Mouse (Mus musculus) embryonic stem cell, embryonic (primary cell): ENCODE data around the gene Gm20503.

Source experiments
- CTCF ChIA-PET, 4 experiments: fragments of 300-600 bp in 2 of 4; fragments of 350-600 bp in 2 of 4; sonication (Branson Sonifier 250); formaldehyde crosslinking; loops; one replicate each; lab custom pipeline; 2022; ENCODE audit warnings: inconsistent platforms in 2 of 4; lab: Charles Lee
- POLR2A ChIA-PET, 4 experiments: fragments of 300-600 bp in 2 of 4; fragments of 350-600 bp in 2 of 4; sonication (Branson Sonifier 250); formaldehyde crosslinking; loops; one replicate each; lab custom pipeline; 2022; ENCODE audit warnings: antibody characterized with exemption in 4 of 4, inconsistent platforms in 1 of 4; lab: Charles Lee

Gene Gm20503

DNA sequence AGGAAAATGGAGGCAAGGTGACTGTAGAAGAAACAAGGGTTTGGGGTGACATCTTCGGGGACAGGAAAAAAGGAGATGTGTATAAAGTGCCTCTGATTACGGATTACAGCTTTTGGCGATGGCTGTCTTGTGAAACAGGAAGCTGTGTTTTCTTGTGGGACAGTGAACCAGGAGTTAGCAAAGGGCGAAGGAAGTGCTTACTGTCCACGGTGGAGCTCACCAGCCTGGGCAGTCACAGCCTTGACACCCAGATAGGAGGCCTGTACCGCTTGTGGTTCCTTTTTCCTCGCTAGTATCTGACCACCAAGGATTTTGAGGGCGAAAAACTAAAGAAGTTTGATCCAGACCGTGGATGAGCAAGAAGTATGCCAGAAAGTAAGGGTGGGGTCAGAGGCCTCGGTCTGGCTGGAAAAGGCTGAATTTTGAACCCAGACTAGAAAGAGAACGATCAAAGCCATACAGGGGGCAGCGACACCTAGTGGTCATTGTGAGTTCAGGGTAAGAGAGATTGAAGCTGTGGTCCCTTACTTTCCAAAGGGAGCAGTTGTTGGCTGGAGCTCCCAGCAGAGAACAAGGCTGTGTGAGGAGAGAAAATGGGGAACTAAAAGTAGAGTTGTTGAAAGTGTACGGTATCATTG is 33.6 kb downstream of the Gm20503 start:
- ChIA-PET POLR2A (interaction anchor here in 3 of 4 experiments (0.6 to 3.5 kb wide), 12 partner anchors 9 to 594 kb away, joined by 3 to 21 read pairs (median 6); partner anchors contain the start of genes Ptgr1 (in 2 of the 3), Ecpas (in 1 of the 3) and Gm20503 (in 1 of the 3)), CTCF (interaction anchor here (0.5 to 2.4 kb wide), 33 partner anchors 9 to 621 kb away, joined by 3 to 17 read pairs (median 4); partner anchors contain the start of genes Ecpas (in 2 of the 4), Gm20503 (in 2 of the 4) and Ptgr1 (in 1 of the 4))

DNA sequence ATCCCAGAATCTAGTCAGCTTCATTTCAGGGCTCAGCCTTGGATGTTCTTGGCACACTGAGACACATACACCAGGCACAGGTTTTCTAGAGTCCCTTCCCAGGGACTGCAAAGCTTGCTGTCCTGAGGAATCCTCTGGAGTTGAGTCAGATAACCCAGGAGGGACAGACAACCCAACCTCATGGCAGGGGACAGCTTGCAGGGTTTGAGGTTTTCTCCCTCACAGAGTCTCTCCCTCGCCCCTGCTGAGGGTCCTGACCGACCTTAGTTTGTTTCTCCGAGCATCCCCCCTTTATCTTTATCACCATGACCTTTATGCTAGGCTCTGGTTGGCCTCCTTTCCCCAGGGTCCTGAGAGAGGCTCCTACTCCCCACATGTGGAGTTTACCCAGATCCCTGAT is 34.5 kb downstream of the Gm20503 start:
- CTCF ChIA-PET: interaction anchor here (0.6 to 2.4 kb wide), 18 partner anchors 9 to 891 kb away, joined by 3 to 17 read pairs (median 4); partner anchors contain the start of gene Ptgr1 (in 1 of the 4)
- POLR2A ChIA-PET: interaction anchor here in 2 of 4 experiments (0.5 to 3.5 kb wide), 6 partner anchors 11 to 51 kb away, joined by 4 to 21 read pairs (median 6); partner anchors contain the start of gene Ptgr1 (in 1 of the 2)

DNA sequence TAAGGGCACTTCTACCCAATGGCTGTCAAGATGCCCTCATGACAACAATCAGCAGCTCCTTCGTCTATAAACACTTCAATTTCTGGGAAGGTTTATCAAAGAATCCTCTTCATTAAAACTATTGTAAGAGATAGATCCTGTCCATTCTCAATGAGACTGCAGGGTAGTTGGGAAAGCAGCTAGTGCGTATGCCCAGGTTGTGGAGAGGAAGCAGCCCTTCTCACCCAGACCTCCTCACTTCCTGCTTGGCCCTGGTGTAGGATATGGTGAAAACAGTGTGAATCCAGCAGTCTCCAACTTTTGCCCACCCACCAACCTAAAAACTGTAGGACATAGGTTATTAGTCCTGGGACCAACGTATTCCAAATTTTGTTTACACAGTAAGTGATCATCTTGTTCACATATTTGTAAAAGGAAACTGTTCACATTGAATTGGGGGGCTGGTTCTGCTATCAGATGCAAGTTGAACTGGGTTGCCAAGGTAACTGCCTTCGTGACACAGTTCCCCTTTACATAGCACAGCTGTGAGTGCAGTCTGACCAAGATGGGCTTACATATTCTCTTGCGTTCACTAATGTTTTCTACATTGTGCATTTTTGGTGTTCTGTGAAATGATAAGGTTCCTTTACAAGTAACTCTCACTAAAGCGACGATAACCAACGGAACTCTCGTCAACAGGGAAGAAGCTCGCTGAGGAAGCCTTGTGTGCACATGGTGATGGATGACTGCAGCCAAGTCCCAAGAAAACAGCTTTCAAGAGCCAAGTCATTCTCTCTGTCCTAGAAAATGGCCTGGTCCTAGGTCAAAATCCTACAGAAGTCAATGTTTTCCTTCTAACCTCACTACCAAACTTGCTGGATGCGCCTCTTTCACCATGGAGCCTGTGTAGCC is 37.6 kb downstream of the Gm20503 start:
- POLR2A ChIA-PET: interaction anchor here in 2 of 4 experiments (0.6 to 1.2 kb wide), 2 partner anchors 21 to 681 kb away, joined by 3 read pairs; no protein-coding TSS in a partner anchor
- CTCF ChIA-PET: no interaction called here

DNA sequence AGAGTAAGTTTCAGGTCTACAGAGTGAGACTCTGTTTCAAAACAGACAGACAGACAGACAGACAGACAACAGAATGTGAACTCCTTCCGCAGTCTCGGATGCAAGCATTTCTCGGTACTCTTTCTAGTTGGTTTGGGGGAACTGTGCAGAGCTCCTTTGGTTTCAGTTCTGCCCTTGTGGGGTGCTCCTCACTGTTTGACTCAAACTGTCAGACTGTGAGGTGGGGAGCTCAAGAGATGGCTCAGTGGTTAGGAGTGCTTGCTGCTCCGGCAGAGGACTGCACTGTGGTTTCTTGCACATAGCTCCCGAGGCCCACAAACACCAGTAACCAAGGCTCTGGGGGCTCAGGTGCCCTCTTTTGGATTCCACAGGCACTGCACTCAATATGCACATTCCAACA is 40.1 kb downstream of the Gm20503 start:
- POLR2A ChIA-PET: interaction anchor here in 1 of 4 experiments (1.0 kb wide), 1 partner anchor 8 kb away, joined by 3 read pairs; the partner anchor contains the start of gene Gng10

DNA sequence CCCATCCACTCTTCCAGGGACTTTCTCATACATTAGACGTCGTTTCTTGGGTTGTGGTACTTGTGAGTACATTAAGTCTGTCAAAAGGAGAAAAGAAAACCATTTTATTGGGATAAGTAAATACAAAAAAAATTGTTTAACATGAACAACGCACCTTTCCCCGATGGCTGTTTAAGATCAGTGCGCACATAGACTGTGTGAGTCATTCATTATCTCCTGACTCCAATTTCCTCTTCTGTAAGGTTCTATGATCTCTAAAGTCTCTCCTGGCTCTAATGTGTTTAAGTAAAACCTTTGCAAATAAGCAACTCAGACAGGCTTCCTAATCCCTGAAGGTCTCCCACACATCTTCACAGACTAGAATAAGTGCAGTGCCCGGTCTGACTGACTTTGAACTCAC is 40.9 kb downstream of the Gm20503 start:
- ChIA-PET POLR2A (no interaction called here), CTCF (no interaction called here)

More for the DNA sequence above, 40.1 kb downstream of the Gm20503 start:
- CTCF ChIA-PET: interaction anchor here in 1 of 4 experiments (0.7 kb wide), 1 partner anchor 90 kb away, joined by 3 read pairs; no protein-coding TSS in a partner anchor

DNA sequence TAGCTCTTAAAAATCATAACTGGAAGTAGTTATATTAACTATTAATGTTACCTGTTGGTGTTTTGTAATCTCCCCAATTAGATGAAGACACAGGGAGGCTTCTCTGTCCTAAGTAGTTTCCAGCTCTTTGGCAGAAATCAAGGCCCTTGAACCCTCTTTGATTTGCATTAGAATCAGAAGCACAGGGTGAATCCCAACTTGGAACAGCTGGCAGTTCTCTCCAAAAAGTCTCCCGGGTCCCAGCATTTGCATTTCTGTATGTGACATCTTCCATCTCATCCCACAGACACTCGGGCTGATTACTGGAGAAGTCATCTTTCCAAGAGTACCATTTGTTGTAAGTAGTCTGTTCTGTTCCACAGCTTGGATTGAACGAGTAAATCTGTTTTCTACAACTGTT is 44.2 kb downstream of the Gm20503 start:
- ChIA-PET CTCF (interaction anchor here (0.5 to 2.9 kb wide), 8 partner anchors 10 to 762 kb away, joined by 3 to 17 read pairs (median 6); partner anchors contain the start of genes Gng10 (in 1 of the 4) and Musk (in 1 of the 4)), POLR2A (interaction anchor here in 3 of 4 experiments (0.6 to 4.0 kb wide), 9 partner anchors 9 to 176 kb away, joined by 3 to 21 read pairs (median 4); partner anchors contain the start of gene Gng10 (in 2 of the 3))

DNA sequence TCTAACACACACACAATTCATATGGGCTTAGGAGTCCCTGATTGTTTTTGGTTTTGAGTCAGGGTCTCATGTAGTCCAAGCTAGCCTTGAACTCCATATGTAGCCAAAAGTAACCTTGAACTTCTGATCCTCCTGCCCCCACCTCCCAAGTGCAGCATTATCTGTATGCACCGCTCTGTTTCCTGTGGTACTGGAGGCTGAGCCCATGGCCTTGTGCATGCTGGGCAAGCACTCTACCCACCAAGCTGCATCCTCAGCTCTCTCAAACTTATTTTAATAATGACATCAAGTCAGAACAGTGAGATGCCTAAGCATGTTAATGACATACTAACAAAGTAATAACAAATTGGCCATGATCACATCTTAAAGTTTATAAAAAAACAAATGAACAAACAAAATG is 48.1 kb downstream of the Gm20503 start:
- CTCF ChIA-PET: no interaction called here
- POLR2A ChIA-PET: no interaction called here

DNA sequence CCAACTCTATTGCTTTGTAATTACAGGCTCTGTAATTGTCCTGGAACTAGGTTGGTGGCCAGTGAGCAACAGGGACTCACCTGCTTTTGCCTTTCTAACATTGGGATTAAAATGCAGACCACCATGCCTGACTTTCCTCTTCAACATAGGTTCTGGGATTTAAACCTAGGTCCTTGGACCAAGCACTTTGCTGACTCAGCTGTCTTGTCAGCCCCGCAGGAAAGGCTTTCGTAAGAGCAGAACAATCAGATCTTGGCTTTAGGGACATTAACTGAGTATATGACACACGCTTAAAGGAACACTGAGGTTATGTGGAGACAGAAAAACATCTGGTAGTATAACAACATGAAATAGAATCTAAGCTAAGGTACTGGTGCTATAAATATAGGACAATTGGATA is 54.9 kb downstream of the Gm20503 start:
- ChIA-PET POLR2A (interaction anchor here in 1 of 4 experiments (1.0 to 2.0 kb wide), 3 partner anchors 10 to 146 kb away, joined by 3 to 5 read pairs (median 4); no protein-coding TSS in a partner anchor), CTCF (no interaction called here)

DNA sequence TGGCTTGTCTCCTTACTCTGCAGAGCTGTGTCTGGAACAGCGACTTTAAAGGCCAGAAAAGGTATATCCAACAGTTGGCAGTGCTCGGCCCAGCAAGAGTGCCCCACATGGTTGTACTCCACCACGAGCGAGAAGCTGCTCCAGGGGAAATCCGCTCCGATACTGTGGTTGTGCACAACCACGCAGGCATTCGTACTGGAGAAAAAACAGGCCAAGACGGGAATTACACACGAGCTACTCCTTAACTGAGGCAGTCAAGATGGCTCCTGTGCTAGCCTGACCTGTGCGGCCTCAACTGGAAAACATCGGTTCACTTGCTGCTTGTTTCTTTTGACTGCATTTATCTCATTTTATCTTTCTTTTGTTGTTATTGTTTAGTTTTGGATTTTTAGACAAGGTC is 59.5 kb downstream of the Gm20503 start:
- ChIA-PET POLR2A (interaction anchor here (0.6 to 1.6 kb wide), 9 partner anchors 10 to 245 kb away, joined by 3 to 8 read pairs (median 5); no protein-coding TSS in a partner anchor), CTCF (interaction anchor here in 3 of 4 experiments (0.6 to 1.2 kb wide), 7 partner anchors 16 to 63 kb away, joined by 3 to 6 read pairs (median 3); no protein-coding TSS in a partner anchor)

DNA sequence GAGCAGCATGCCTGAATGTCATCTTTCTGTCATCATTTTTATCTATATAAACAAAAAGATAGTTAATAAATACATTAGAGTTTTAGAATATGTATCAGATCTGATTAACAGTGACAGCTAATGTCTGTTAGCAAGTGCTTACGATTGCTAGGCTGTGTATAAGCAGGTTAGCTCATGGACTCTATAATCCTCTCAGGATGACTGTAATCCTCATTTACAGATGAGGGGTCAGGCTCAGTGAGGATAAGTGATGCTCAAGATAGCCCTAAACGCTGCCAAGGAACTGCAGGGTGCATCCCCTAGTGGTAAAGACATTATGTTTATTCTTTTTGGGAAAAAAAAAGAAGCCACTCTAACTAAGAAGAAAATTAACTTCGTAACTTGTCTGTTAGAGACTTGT is 66.3 kb downstream of the Gm20503 start:
- CTCF ChIA-PET: no interaction called here

DNA sequence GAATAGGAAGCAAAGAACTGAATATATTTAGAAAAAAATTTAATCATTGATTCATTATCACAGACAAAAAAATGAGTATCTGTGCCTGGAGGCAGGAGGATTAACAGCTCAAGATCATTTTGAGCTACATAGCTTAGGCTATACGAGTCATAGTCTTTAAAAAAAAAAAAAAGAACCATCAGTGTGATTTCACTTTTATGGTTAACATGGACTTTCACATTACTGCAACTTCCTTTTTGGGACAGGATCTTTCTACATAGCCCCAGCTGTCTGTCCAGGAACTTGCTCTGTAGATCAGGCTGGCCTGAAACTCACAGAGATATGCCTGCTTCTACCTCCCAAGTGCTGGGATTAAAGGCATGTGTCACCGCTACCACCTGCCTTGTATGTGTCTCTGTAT is 80.4 kb downstream of the Gm20503 start:
- ChIA-PET POLR2A (no interaction called here), CTCF (no interaction called here)

More for the DNA sequence above, 66.3 kb downstream of the Gm20503 start:
- POLR2A ChIA-PET: interaction anchor here in 1 of 4 experiments (1.0 kb wide), 1 partner anchor 126 kb away, joined by 3 read pairs; no protein-coding TSS in a partner anchor

DNA sequence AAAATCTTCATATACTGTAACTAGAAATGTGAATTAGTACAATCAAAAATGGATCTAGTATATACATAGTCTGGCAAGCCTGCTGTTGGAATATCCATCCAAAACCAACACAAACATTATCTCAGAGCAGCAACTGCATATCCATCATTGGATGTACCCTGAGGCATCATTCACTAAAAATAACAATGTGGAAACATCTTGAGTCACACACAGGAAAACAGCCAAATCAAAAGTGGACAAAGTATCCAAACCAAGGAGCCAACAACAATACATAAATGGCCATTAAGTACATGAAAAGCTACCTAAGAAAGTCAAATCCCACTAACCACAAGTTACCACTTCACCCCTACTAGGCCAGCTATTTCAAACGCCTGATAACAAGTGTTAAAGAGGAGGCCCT is 86.4 kb downstream of the Gm20503 start:
- ChIA-PET CTCF (no interaction called here), POLR2A (interaction anchor here in 1 of 4 experiments (1.3 kb wide), 1 partner anchor 13 kb away, joined by 3 read pairs; no protein-coding TSS in a partner anchor)
